Mouse (Mus musculus) lung, postnatal 0 days (tissue): ENCODE measurements around the gene Togaram2.

Source experiments
- CTCF ChIP-seq: IDR thresholded peaks from 2 replicates; pipeline ENCODE4 v1.5.1; 2016; ENCODE audit warnings: antibody characterized with exemption, mild to moderate bottlenecking
- EP300 ChIP-seq: IDR thresholded peaks from 2 replicates; pipeline ENCODE4 v1.6.1; 2016; ENCODE audit warnings: antibody characterized with exemption, mild to moderate bottlenecking, control low read depth

DNA sequence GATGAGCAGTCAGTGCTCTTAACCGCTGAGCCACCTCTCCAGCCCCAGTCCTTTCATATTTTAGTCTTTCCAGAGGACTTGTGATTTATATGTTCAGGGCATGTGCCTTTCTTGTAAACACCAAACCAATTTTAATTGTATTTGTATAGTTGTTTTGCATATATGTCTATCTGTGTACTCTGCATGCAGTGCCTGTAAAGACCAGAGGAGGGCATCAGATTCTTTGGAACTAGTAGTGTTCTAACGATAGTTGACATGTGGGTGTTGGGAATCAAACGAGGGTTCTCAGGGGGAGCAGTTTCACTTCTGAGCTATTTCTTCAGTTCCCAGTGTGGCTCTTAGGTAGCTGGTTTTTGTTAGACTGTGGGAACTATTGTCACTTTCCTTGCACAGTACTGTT, 30.9 kb upstream of the Togaram2 start:
- TF ChIP-seq CTCF = peak; percentile 21
- TF ChIP-seq EP300 = no peak
